Comparison of ENCODE assay signal across 9 mouse cellular contexts in genomic region chr5:141043654-141044447, GRCm38 (mm10). TPM values are rescaled to one million over a fixed set of nuclear protein-coding genes. Genes with fewer than 3 reads are reported as not detected.
DNase-seq lines count a peak whose midpoint lies in the region; ATAC-seq lines count a peak whose summit lies in the region.
"Had no signal": no experiment of that assay in that cellular context is flagged by ENCODE, and none has a peak within 500 bp of the region (broad histone marks: within the 10 kb centered on the region; RNA-seq: fewer than 3 reads in every experiment).

No protein-coding gene starts in this region.

- no peak for ATAC-seq in intestine, embryonic 16.5 days

- H3K27me3 ChIP-seq in intestine, embryonic 16.5 days (replicated peaks; ENCODE audit: control insufficient read depth, insufficient read depth, low read length): no peaks in the 10 kb centered on the region
- peaks cover 22% of the 10 kb centered on the region for H3K27me3 ChIP-seq in megakaryocyte, embryonic 14.5 days (replicated peaks)

- no peak overlapping the region for H3K4me2 ChIP-seq in intestine, embryonic 16.5 days (ENCODE audit: low read depth, low read length)

- no peak overlapping the region for H3K9ac ChIP-seq in intestine, embryonic 16.5 days (ENCODE audit: low read depth, low read length)

- H3K4me3 ChIP-seq in intestine, embryonic 16.5 days (ENCODE audit: low read length): 0 out of 2 replicates have a peak overlapping the region, but pooled peaks have one; percentile 5
- peak overlapping the region; percentile 88 for H3K4me3 ChIP-seq in megakaryocyte, embryonic 14.5 days (replicated peaks)

- no peaks in the 10 kb centered on the region for H3K4me1 ChIP-seq in intestine, embryonic 16.5 days (ENCODE audit: control insufficient read depth, insufficient read depth, low read length)
- peaks cover 19% of the 10 kb centered on the region for H3K4me1 ChIP-seq in megakaryocyte, embryonic 14.5 days

- peak; percentile 9 for DNase-seq in gastrocnemius, postnatal 25 days
- no peak for DNase-seq in gastrocnemius, postnatal 10 days
- peak; percentile 68 to 71 for DNase-seq in CD8-positive naive resting alpha-beta T cell, adult 2 months (ENCODE audit: low read depth in 2 of 2, low spot score in 2 of 2)
- peak; percentile 79 for DNase-seq in thymus, postnatal 25 days
- no peak for DNase-seq in kidney, postnatal 25 days
- DNase-seq in MN1 (ENCODE audit: low spot score): no peak

- no peak overlapping the region for H3K27ac ChIP-seq in intestine, embryonic 16.5 days (ENCODE audit: low read length)

- no peaks in the 10 kb centered on the region for H3K9me3 ChIP-seq in intestine, embryonic 16.5 days (ENCODE audit: control insufficient read depth, low read length)
- no peaks in the 10 kb centered on the region for H3K9me3 ChIP-seq in megakaryocyte, embryonic 14.5 days

- WGBS in intestine, embryonic 16.5 days: 55% methylated on average over 19 of the region's 19 CpGs

- H3K36me3 ChIP-seq in intestine, embryonic 16.5 days (ENCODE audit: control insufficient read depth, insufficient read depth, low read length): no peaks in the 10 kb centered on the region
- H3K36me3 ChIP-seq in megakaryocyte, embryonic 14.5 days (replicated peaks; ENCODE audit: low read length): no peaks in the 10 kb centered on the region
- H3K36me3 ChIP-seq: G1E had no signal

RNA-seq across cellular contexts. Expression of gene Card11, which starts 43.5 kb away (rescaled TPM):
- under 1 TPM; 0.16 to 0.31 TPM for total RNA-seq in gastrocnemius, postnatal 25 days (2021)
- under 1 TPM; 0.25 to 0.26 TPM for total RNA-seq in gastrocnemius, postnatal 10 days (2021)
- 0.53 and 0.84 TPM in 2 replicates for polyA plus RNA-seq in intestine, embryonic 16.5 days (2015; fragmentation: Nextera tagmentation; extraction: Ambion mirVana)
- 1.8 TPM in 1 of 2 replicates, not detected in the other for polyA plus RNA-seq in megakaryocyte, embryonic 14.5 days (2012; ENCODE audit: insufficient read depth, low replicate concordance)
- total RNA-seq: G1E had no signal
- polyA plus RNA-seq: G1E had no signal

Comparison
In these comparisons a context has a peak if more than half of its experiments do, and no peak if none do; other contexts are left out.
1. DNase-seq: peak in gastrocnemius, postnatal 25 days (single experiment), CD8-positive naive resting alpha-beta T cell, adult 2 months (2 of 2) and thymus, postnatal 25 days (single experiment); none in gastrocnemius, postnatal 10 days (single experiment), kidney, postnatal 25 days (0 of 2) and MN1 (single experiment).